Mouse (Mus musculus) myocyte (in vitro differentiated cells): Measurements from ENCODE around the gene Gab1.

ENCODE experiments used
- MYOD1 ChIP-seq, 3 experiments: IDR thresholded peaks; one replicate each; pipeline ENCODE4 v1.6.1; 2011; ENCODE audit warnings: control low read depth in 2 of 3, low read depth in 2 of 3, mild to moderate bottlenecking in 2 of 3, moderate library complexity in 1 of 3; ENCODE audit not compliant: insufficient read length in 2 of 3, control insufficient read depth in 1 of 3
- POLR2A ChIP-seq: IDR thresholded peaks from one replicate; pipeline ENCODE4 v1.6.1; 2011; ENCODE audit warnings: low read depth, mild to moderate bottlenecking, control low read depth, moderate library complexity; ENCODE audit not compliant: insufficient read length

GRCm38 (mm10) chr8:80878146-80878545 lies 2.2 kb downstream of the Gab1 start:
- TF ChIP-seq POLR2A (no peak), MYOD1 (IDR thresholded peaks at IDR 0.05; ENCODE audit: control insufficient read depth in 1 of 3, insufficient read length in 2 of 3, low read depth in 2 of 3) (no peak)
